Mouse (Mus musculus) heart, adult 2 months (tissue): ENCODE data around the gene Prl5a1.

Experiments used
- CTCF ChIP-seq: fragments of 200-600 bp; IDR thresholded peaks from 2 replicates; pipeline ENCODE4 v1.8.1; 2022; ENCODE audit warnings: antibody characterized with exemption, mild to moderate bottlenecking, moderate library complexity
- EP300 ChIP-seq: fragments of 200-500 bp; IDR thresholded peaks from 2 replicates; pipeline ENCODE4 v1.6.1; 2011; ENCODE audit warnings: low read depth, low read length, control low read depth; ENCODE audit not compliant: insufficient read depth

DNA sequence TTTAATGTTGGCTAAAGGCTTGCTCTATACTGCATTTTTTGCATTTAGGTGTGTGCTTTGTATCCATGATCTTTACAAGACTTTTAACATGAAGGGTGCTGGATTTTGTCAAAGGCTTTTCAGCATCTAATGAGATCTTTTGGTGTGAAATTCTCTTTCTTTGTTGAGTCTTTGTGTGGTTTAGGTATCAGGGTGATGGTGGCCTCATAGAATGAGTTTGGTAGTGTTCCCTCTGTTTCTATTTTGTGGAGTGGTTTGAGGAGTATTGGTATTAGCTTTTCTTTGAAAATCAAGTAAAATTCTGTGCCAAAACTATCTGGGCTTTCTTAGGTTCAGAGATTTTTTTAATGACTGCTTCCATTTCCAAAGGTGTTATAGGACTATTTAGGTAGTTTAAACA lies 6.5 kb upstream of the Prl5a1 start:
- no peak for TF ChIP-seq CTCF
- no peak for TF ChIP-seq EP300
